Mouse (Mus musculus) liver, embryonic 15.5 days (tissue): ENCODE measurements around the gene Trp53rka. TPM values are rescaled to one million over a fixed set of nuclear protein-coding genes. Genes with fewer than 3 reads are reported as not detected.

Experiments used
- ATAC-seq: fragments of 200-750 bp; cut with Nextera tagmentation; 2 replicates; pipeline ENCODE4 v1.8.0; 2017; ENCODE audit warnings: moderate number of reproducible peaks, mild to moderate bottlenecking, moderate library complexity; ENCODE audit not compliant: insufficient read depth
- H3K27ac ChIP-seq: fragments of 300-500 bp; sonication (generic); replicated peaks from 2 replicates; pipeline ENCODE4 v1.5.1; 2015; ENCODE audit warnings: mild to moderate bottlenecking, inconsistent platforms
- H3K27me3 ChIP-seq: fragments of 300-500 bp; sonication (generic); 2 replicates; pipeline ENCODE4 v1.6.1; 2015; ENCODE audit warnings: mild to moderate bottlenecking, inconsistent platforms
- H3K36me3 ChIP-seq: fragments of 300-500 bp; sonication (generic); replicated peaks from 2 replicates; pipeline ENCODE4 v1.6.1; 2015; ENCODE audit warnings: moderate library complexity, mild to moderate bottlenecking, inconsistent platforms
- H3K4me1 ChIP-seq: fragments of 300-500 bp; sonication (generic); replicated peaks from 2 replicates; pipeline ENCODE4 v1.6.1; 2015; ENCODE audit warnings: inconsistent platforms
- H3K4me2 ChIP-seq: fragments of 300-500 bp; sonication (generic); 2 replicates; pipeline ENCODE4 v1.6.1; 2015; ENCODE audit warnings: moderate library complexity, mild to moderate bottlenecking, inconsistent platforms
- H3K4me3 ChIP-seq: fragments of 300-500 bp; sonication (generic); replicated peaks from 2 replicates; pipeline ENCODE4 v1.5.1; 2015; ENCODE audit warnings: mild to moderate bottlenecking, inconsistent platforms
- H3K9ac ChIP-seq: fragments of 300-500 bp; sonication (generic); 2 replicates; pipeline ENCODE4 v1.6.1; 2015; ENCODE audit warnings: moderate library complexity, mild to moderate bottlenecking, inconsistent platforms
- H3K9me3 ChIP-seq: fragments of 300-500 bp; sonication (generic); replicated peaks from 2 replicates; pipeline ENCODE4 v1.6.1; 2016; ENCODE audit warnings: inconsistent platforms
- WGBS: fragments of 180-500 bp; shearing (Covaris S2); methylation state at CpG from one replicate; pipeline ENCODE4 v1.1.7; 2015; ENCODE audit warnings: mixed read lengths; ENCODE audit not compliant: insufficient replicate concordance; 5-methylcytosine and 5-hydroxymethylcytosine counted together
- polyA plus RNA-seq: library from polyadenylated mRNA; unstranded; fragments of >200 nt; fragmentation: Nextera tagmentation; extraction: Ambion mirVana; gene quantifications from 2 replicates; pipeline ENCODE4 v1.2.1, GENCODE M21; 2015

Gene Trp53rka
- polyA plus RNA-seq, 1 experiment from 2014 or later, result 9.6 TPM

GRCm38 (mm10) chr2:165485826-165486225, 7.3 kb downstream of the Trp53rka start:
- Histone ChIP-seq H3K27me3 (no peaks in the 10 kb centered on the region), H3K4me2 (no peak overlapping the region), H3K36me3 (peaks cover 18% of the 10 kb centered on the region; the same call in 1 of the 2 replicates), H3K27ac (no peak overlapping the region), H3K4me1 (0 out of 2 replicates have a peak, but pooled peaks cover 6% of the 10 kb centered on the region), H3K9me3 (no peaks in the 10 kb centered on the region), H3K9ac (no peak overlapping the region), H3K4me3 (no peak overlapping the region)
- WGBS, result 56% methylated on average over 3 of the region's 3 CpGs
- ATAC-seq, result no peak

GRCm38 (mm10) chr2:165484152-165484551, 9.0 kb downstream of the Trp53rka start:
- 54% methylated on average over 6 of the region's 6 CpGs for WGBS
- Histone ChIP-seq H3K9me3 (no peaks in the 10 kb centered on the region), H3K9ac (no peak overlapping the region), H3K36me3 (0 out of 2 replicates have a peak, but pooled peaks cover 2% of the 10 kb centered on the region), H3K4me2 (no peak overlapping the region), H3K27ac (no peak overlapping the region), H3K4me3 (no peak overlapping the region), H3K27me3 (no peaks in the 10 kb centered on the region), H3K4me1 (0 out of 2 replicates have a peak, but pooled peaks cover 6% of the 10 kb centered on the region)
- ATAC-seq, result no peak

- Histone ChIP-seq H3K4me2 (no peak overlapping the region), H3K9ac (no peak overlapping the region), H3K27ac (no peak overlapping the region), H3K4me3 (no peak overlapping the region), H3K9me3 (no peaks in the 10 kb centered on the region), H3K27me3 (no peaks in the 10 kb centered on the region), H3K4me1 (0 out of 2 replicates have a peak, but pooled peaks cover 6% of the 10 kb centered on the region), H3K36me3 (no peaks in the 10 kb centered on the region)
- no peak for ATAC-seq
- WGBS, result 55% methylated on average over 8 of the region's 8 CpGs
These were observed 11.1 kb downstream of the Trp53rka start for GRCm38 (mm10) chr2:165482003-165482402.

- no peak overlapping the region for H3K4me2 ChIP-seq
- H3K9ac ChIP-seq, result no peak overlapping the region
- 48% methylated on average over 5 of the region's 5 CpGs for WGBS
- H3K27me3 ChIP-seq, result peaks cover 21% of the 10 kb centered on the region
- peaks cover 6% of the 10 kb centered on the region; the same call in 1 of the 2 replicates for H3K4me1 ChIP-seq
- no peak overlapping the region for H3K27ac ChIP-seq
- no peak overlapping the region for H3K4me3 ChIP-seq
- H3K9me3 ChIP-seq, result no peaks in the 10 kb centered on the region
- H3K36me3 ChIP-seq, result no peaks in the 10 kb centered on the region
- ATAC-seq, result no peak
These were observed 17.3 kb downstream of the Trp53rka start for GRCm38 (mm10) chr2:165475850-165476249.

- WGBS, result 64% methylated on average over 7 of the region's 7 CpGs
- Histone ChIP-seq H3K4me1 (peaks cover 6% of the 10 kb centered on the region; the same call in 1 of the 2 replicates), H3K9ac (no peak overlapping the region), H3K4me3 (no peak overlapping the region), H3K36me3 (no peaks in the 10 kb centered on the region), H3K4me2 (no peak overlapping the region), H3K9me3 (no peaks in the 10 kb centered on the region), H3K27ac (no peak overlapping the region), H3K27me3 (peaks cover 21% of the 10 kb centered on the region)
- no peak for ATAC-seq
These were observed 17.7 kb downstream of the Trp53rka start for GRCm38 (mm10) chr2:165475412-165475811.

- Histone ChIP-seq H3K27ac (no peak within 1 kb of the TSS), H3K4me3 (peak within 1 kb of the TSS; percentile 37), H3K4me1 (peaks cover 10% of the 10 kb centered on the region), H3K9ac (no peak within 1 kb of the TSS), H3K9me3 (no peaks in the 10 kb centered on the region), H3K36me3 (no peaks in the 10 kb centered on the region), H3K4me2 (peak within 1 kb of the TSS; percentile 43), H3K27me3 (peaks cover 21% of the 10 kb centered on the region)
- no peak for ATAC-seq
- 3% methylated on average over 30 of the region's 35 CpGs for WGBS
These were observed 20.1 kb downstream of the Trp53rka start, which contains the start of gene Slc13a3 for GRCm38 (mm10) chr2:165473003-165473402. Slc13a3 (minus strand) TSS chr2:165473230.

- no peak overlapping the region for H3K27ac ChIP-seq
- ATAC-seq, result no peak
- no peak overlapping the region for H3K9ac ChIP-seq
- H3K9me3 ChIP-seq, result no peaks in the 10 kb centered on the region
- H3K4me3 ChIP-seq, result peak overlapping the region; percentile 37; the same call in 1 of the 2 replicates
- H3K4me2 ChIP-seq, result peak overlapping the region; percentile 43
- H3K27me3 ChIP-seq, result peaks cover 21% of the 10 kb centered on the region
- WGBS, result 60% methylated on average over 11 of the region's 11 CpGs
- no peaks in the 10 kb centered on the region for H3K36me3 ChIP-seq
- H3K4me1 ChIP-seq, result peaks cover 18% of the 10 kb centered on the region
These were observed 21.2 kb downstream of the Trp53rka start for GRCm38 (mm10) chr2:165471943-165472342.

- no peak overlapping the region for H3K27ac ChIP-seq
- H3K4me3 ChIP-seq, result no peak overlapping the region
- H3K4me2 ChIP-seq, result no peak overlapping the region
- no peaks in the 10 kb centered on the region for H3K36me3 ChIP-seq
- no peaks in the 10 kb centered on the region for H3K9me3 ChIP-seq
- no peak overlapping the region for H3K9ac ChIP-seq
- 28% methylated on average over 5 of the region's 5 CpGs for WGBS
- H3K27me3 ChIP-seq, result peaks cover 21% of the 10 kb centered on the region
- ATAC-seq, result no peak
- H3K4me1 ChIP-seq, result peaks cover 18% of the 10 kb centered on the region
These were observed 23.0 kb downstream of the Trp53rka start for GRCm38 (mm10) chr2:165470167-165470566.

GRCm38 (mm10) chr2:165467824-165468452, 25.2 kb downstream of the Trp53rka start:
- H3K27ac ChIP-seq, result no peak overlapping the region
- no peaks in the 10 kb centered on the region for H3K9me3 ChIP-seq
- H3K9ac ChIP-seq, result no peak overlapping the region
- H3K36me3 ChIP-seq, result no peaks in the 10 kb centered on the region
- no peak overlapping the region for H3K4me3 ChIP-seq
- WGBS, result 56% methylated on average over 15 of the region's 15 CpGs
- H3K4me2 ChIP-seq, result no peak overlapping the region
- H3K27me3 ChIP-seq, result peaks cover 12% of the 10 kb centered on the region
- ATAC-seq, result peak; percentile 60
- H3K4me1 ChIP-seq, result peaks cover 13% of the 10 kb centered on the region

GRCm38 (mm10) chr2:165459663-165460062, 33.5 kb downstream of the Trp53rka start:
- no peak overlapping the region for H3K4me2 ChIP-seq
- no peaks in the 10 kb centered on the region for H3K27me3 ChIP-seq
- H3K4me3 ChIP-seq, result no peak overlapping the region
- no peaks in the 10 kb centered on the region for H3K36me3 ChIP-seq
- H3K9me3 ChIP-seq, result no peaks in the 10 kb centered on the region
- WGBS, result 41% methylated on average over 7 of the region's 7 CpGs
- no peak overlapping the region for H3K9ac ChIP-seq
- ATAC-seq, result no peak
- no peak overlapping the region for H3K27ac ChIP-seq
- H3K4me1 ChIP-seq, result 0 out of 2 replicates have a peak, but pooled peaks cover 3% of the 10 kb centered on the region

GRCm38 (mm10) chr2:165458189-165458588, 34.9 kb downstream of the Trp53rka start:
- no peak overlapping the region for H3K4me3 ChIP-seq
- ATAC-seq, result no peak
- 43% methylated on average over 5 of the region's 5 CpGs for WGBS
- H3K4me2 ChIP-seq, result no peak overlapping the region
- H3K27ac ChIP-seq, result no peak overlapping the region
- H3K4me1 ChIP-seq, result peaks cover 7% of the 10 kb centered on the region; the same call in 1 of the 2 replicates
- H3K36me3 ChIP-seq, result no peaks in the 10 kb centered on the region
- H3K27me3 ChIP-seq, result no peaks in the 10 kb centered on the region
- no peaks in the 10 kb centered on the region for H3K9me3 ChIP-seq
- H3K9ac ChIP-seq, result no peak overlapping the region
